In genomic region chr7:103810296-103810695, GRCm38 (mm10) we compare ENCODE assay signal across 28 mouse cellular contexts. TPM values are rescaled to one million over a fixed set of nuclear protein-coding genes. Genes with fewer than 3 reads are reported as not detected.
DNase-seq lines count a peak whose midpoint lies in the region; ATAC-seq and TF ChIP-seq lines count a peak whose summit lies in the region.
"Had no signal": no experiment of that assay in that cellular context is flagged by ENCODE, and none has a peak within 500 bp of the region (broad histone marks: within the 10 kb centered on the region; RNA-seq: fewer than 3 reads in every experiment).

No protein-coding gene starts in this region.

- no peaks in the 10 kb centered on the region for H3K27me3 ChIP-seq in liver, embryonic 11.5 days (replicated peaks; ENCODE audit: control insufficient read depth, insufficient read depth, low read length)
- H3K27me3 ChIP-seq in liver, embryonic 13.5 days, result no peaks in the 10 kb centered on the region
- no peaks in the 10 kb centered on the region for H3K27me3 ChIP-seq in liver, postnatal 0 days (ENCODE audit: insufficient read depth, low read length)
- H3K27me3 ChIP-seq: embryonic facial prominence, embryonic 15.5 days; forebrain, embryonic 13.5 days; hindbrain, embryonic 13.5 days had no signal

- ATAC-seq in liver, embryonic 11.5 days (replicated peaks; ENCODE audit: low FRiP score), result no peak
- peak; percentile 7 for ATAC-seq in erythroblast, adult 5-6 weeks (replicated peaks; ENCODE audit: low FRiP score, poor library complexity, severe bottlenecking)
- ATAC-seq in liver, embryonic 13.5 days (ENCODE audit: low read depth), result no peak
- peak; percentile 27 for ATAC-seq in liver, postnatal 0 days
- ATAC-seq: forebrain, embryonic 13.5 days; forebrain, postnatal 0 days; hindbrain, postnatal 0 days had no signal

- no peaks in the 10 kb centered on the region for H3K9me3 ChIP-seq in liver, embryonic 11.5 days (ENCODE audit: control insufficient read depth, low read length)
- no peaks in the 10 kb centered on the region for H3K9me3 ChIP-seq in liver, embryonic 13.5 days (replicated peaks)
- H3K9me3 ChIP-seq in liver, postnatal 0 days (ENCODE audit: low read length), result no peaks in the 10 kb centered on the region
- H3K9me3 ChIP-seq: embryonic facial prominence, embryonic 15.5 days; forebrain, embryonic 13.5 days; hindbrain, embryonic 13.5 days had no signal

- 73% methylated on average over 1 of the region's 1 CpGs for WGBS in liver, embryonic 11.5 days
- WGBS in liver, embryonic 13.5 days (ENCODE audit: insufficient replicate concordance), result 41% methylated on average over 1 of the region's 1 CpGs
- 61% methylated on average over 1 of the region's 1 CpGs for WGBS in liver, postnatal 0 days (ENCODE audit: insufficient replicate concordance)

- H3K4me3 ChIP-seq in liver, embryonic 11.5 days (ENCODE audit: low read depth, low read length), result no peak overlapping the region
- H3K4me3 ChIP-seq in liver, embryonic 13.5 days (replicated peaks), result peak overlapping the region; percentile 41
- peak overlapping the region; percentile 37; the same call in 1 of the 2 replicates for H3K4me3 ChIP-seq in liver, postnatal 0 days (ENCODE audit: low read depth, low read length)
- H3K4me3 ChIP-seq: embryonic facial prominence, embryonic 15.5 days; forebrain, embryonic 13.5 days; gastrocnemius, adult 2 months; hindbrain, embryonic 13.5 days had no signal

- H3K36me3 ChIP-seq in liver, embryonic 11.5 days (ENCODE audit: control insufficient read depth, insufficient read depth, low read length), result no peaks in the 10 kb centered on the region
- H3K36me3 ChIP-seq in liver, embryonic 13.5 days, result no peaks in the 10 kb centered on the region
- no peaks in the 10 kb centered on the region for H3K36me3 ChIP-seq in liver, postnatal 0 days (replicated peaks; ENCODE audit: insufficient read depth, low read length)
- H3K36me3 ChIP-seq: embryonic facial prominence, embryonic 15.5 days; hindbrain, embryonic 13.5 days had no signal

- no peak for TF ChIP-seq CTCF in liver, postnatal 0 days (IDR thresholded peaks at IDR 0.05; ENCODE audit: low read depth)

- peak; percentile 52 for TF ChIP-seq EP300 in liver, postnatal 0 days (IDR thresholded peaks at IDR 0.05; ENCODE audit: low read depth)

- H3K9ac ChIP-seq in liver, embryonic 11.5 days (ENCODE audit: low read depth, low read length), result peak overlapping the region; percentile 17
- peak overlapping the region; percentile 70 for H3K9ac ChIP-seq in liver, embryonic 13.5 days
- H3K9ac ChIP-seq in liver, postnatal 0 days (replicated peaks), result no peak overlapping the region
- H3K9ac ChIP-seq: embryonic facial prominence, embryonic 15.5 days; forebrain, embryonic 13.5 days; forebrain, postnatal 0 days; hindbrain, embryonic 13.5 days had no signal

- peak overlapping the region; percentile 52 for H3K4me2 ChIP-seq in liver, embryonic 11.5 days
- peak overlapping the region; percentile 60 for H3K4me2 ChIP-seq in liver, embryonic 13.5 days
- peak overlapping the region; percentile 20; the same call in 1 of the 2 replicates for H3K4me2 ChIP-seq in liver, postnatal 0 days (ENCODE audit: low read depth, low read length)
- H3K4me2 ChIP-seq: embryonic facial prominence, embryonic 15.5 days; forebrain, embryonic 13.5 days; hindbrain, embryonic 13.5 days had no signal

- H3K4me1 ChIP-seq in liver, embryonic 11.5 days (replicated peaks; ENCODE audit: control insufficient read depth, insufficient read depth, low read length), result peaks cover 9% of the 10 kb centered on the region
- peaks cover 36% of the 10 kb centered on the region for H3K4me1 ChIP-seq in liver, embryonic 13.5 days (replicated peaks)
- H3K4me1 ChIP-seq in liver, postnatal 0 days (ENCODE audit: insufficient read depth), result peaks cover 3% of the 10 kb centered on the region; the same call in 1 of the 2 replicates
- H3K4me1 ChIP-seq: embryonic facial prominence, embryonic 15.5 days; forebrain, embryonic 13.5 days; hindbrain, embryonic 13.5 days had no signal

- no peak for DNase-seq in liver, embryonic 11.5 days (ENCODE audit: low spot score)
- no peak for DNase-seq in liver
- no peak for DNase-seq in liver, embryonic 13.5 days
- no peak for DNase-seq in liver, postnatal 0 days
- no peak for DNase-seq in cerebellum, postnatal 36 days
- no peak for DNase-seq in kidney, postnatal 36 days
- no peak for DNase-seq in frontal cortex, postnatal 36 days (ENCODE audit: low spot score in 2 of 2)
- DNase-seq: adrenal gland, postnatal 10 days; cerebellum, adult 18-20 months; cerebellum, postnatal 10 days; embryo, embryonic 11 days; forebrain, postnatal 0 days; gastrocnemius, adult 2 months; gastrocnemius, postnatal 25 days; heart, adult 11 months had no signal

- peak overlapping the region; percentile 96 for H3K27ac ChIP-seq in liver, embryonic 11.5 days (ENCODE audit: low read depth, low read length)
- H3K27ac ChIP-seq in liver, embryonic 13.5 days, result peak overlapping the region; percentile 97
- peak overlapping the region; percentile 90 for H3K27ac ChIP-seq in liver, postnatal 0 days (ENCODE audit: low read depth)
- H3K27ac ChIP-seq: embryonic facial prominence, embryonic 15.5 days; forebrain, embryonic 13.5 days; gastrocnemius, adult 2 months; hindbrain, embryonic 13.5 days; hindbrain, postnatal 0 days had no signal

RNA-seq across cellular contexts. Expression of gene Hbb-bt, which starts 3.5 kb away (rescaled TPM):
- polyA plus RNA-seq in liver, embryonic 11.5 days (2014; fragmentation: Nextera tagmentation; extraction: Ambion mirVana), result 7,398 and 7,943 TPM in 2 replicates
- 39,556 and 40,045 TPM in 2 replicates for total RNA-seq in erythroblast, adult 5-6 weeks (2015; ENCODE audit: low replicate concordance)
- total RNA-seq in erythroblast, adult 5-6 weeks (2017; ENCODE audit: low replicate concordance), result 14,681 and 15,230 TPM in 2 replicates
- polyA plus RNA-seq in liver, embryonic 13.5 days (2015; fragmentation: Nextera tagmentation; extraction: Ambion mirVana), result 49,070 and 53,102 TPM in 2 replicates
- 16,738 and 17,184 TPM in 2 replicates for polyA plus RNA-seq in liver, postnatal 0 days (2015; fragmentation: Nextera tagmentation; extraction: Ambion mirVana)
- total RNA-seq: ES-E14 had no signal

RNA-seq across cellular contexts. Expression of gene Hbb-bs, which starts 17.6 kb away (rescaled TPM):
- 9,439 and 11,024 TPM in 2 replicates for polyA plus RNA-seq in liver, embryonic 11.5 days (2014; fragmentation: Nextera tagmentation; extraction: Ambion mirVana)
- 179,259 and 187,171 TPM in 2 replicates for total RNA-seq in erythroblast, adult 5-6 weeks (2015; ENCODE audit: low replicate concordance)
- 69,583 and 76,927 TPM in 2 replicates for total RNA-seq in erythroblast, adult 5-6 weeks (2017; ENCODE audit: low replicate concordance)
- polyA plus RNA-seq in liver, embryonic 13.5 days (2015; fragmentation: Nextera tagmentation; extraction: Ambion mirVana), result 91,050 and 104,119 TPM in 2 replicates
- 51,353 and 55,260 TPM in 2 replicates for polyA plus RNA-seq in liver, postnatal 0 days (2015; fragmentation: Nextera tagmentation; extraction: Ambion mirVana)
- total RNA-seq: ES-E14 had no signal

RNA-seq across cellular contexts. Expression of gene Olfr67, which starts 18.7 kb away (rescaled TPM):
- polyA plus RNA-seq in liver, embryonic 11.5 days (2014; fragmentation: Nextera tagmentation; extraction: Ambion mirVana), result not detected in 2 replicates
- total RNA-seq in erythroblast, adult 5-6 weeks (2015; ENCODE audit: low replicate concordance), result 5.0 and 10.2 TPM in 2 replicates
- 2.8 and 4.2 TPM in 2 replicates for total RNA-seq in erythroblast, adult 5-6 weeks (2017; ENCODE audit: low replicate concordance)
- polyA plus RNA-seq in liver, embryonic 13.5 days (2015; fragmentation: Nextera tagmentation; extraction: Ambion mirVana), result not detected in 2 replicates
- 0.02 TPM in 1 of 2 replicates, not detected in the other for polyA plus RNA-seq in liver, postnatal 0 days (2015; fragmentation: Nextera tagmentation; extraction: Ambion mirVana)
- total RNA-seq: adrenal gland, postnatal 10 days; adrenal gland, postnatal 4 days; common myeloid progenitor, adult 5-6 weeks; ES-E14; forebrain, postnatal 0 days; gastrocnemius, adult 2 months; gastrocnemius, postnatal 25 days; hematopoietic stem cell, adult 5-6 weeks; hindbrain, postnatal 0 days had no signal
- polyA plus RNA-seq: brain, embryonic 14.5 days; embryonic facial prominence, embryonic 11.5 days; embryonic facial prominence, embryonic 15.5 days; forebrain, embryonic 13.5 days; forebrain, postnatal 0 days; heart, embryonic 16.5 days; hindbrain, embryonic 13.5 days; hindbrain, postnatal 0 days; intestine, embryonic 14.5 days had no signal

RNA-seq across cellular contexts. Expression of gene Hbb-bh2, which starts 30.0 kb away (rescaled TPM):
- polyA plus RNA-seq in liver, embryonic 11.5 days (2014; fragmentation: Nextera tagmentation; extraction: Ambion mirVana), result not detected in 2 replicates
- total RNA-seq in erythroblast, adult 5-6 weeks (2015; ENCODE audit: low replicate concordance), result not detected in 2 replicates
- total RNA-seq in erythroblast, adult 5-6 weeks (2017; ENCODE audit: low replicate concordance), result 1.0 and 4.6 TPM in 2 replicates
- 0.32 and 0.36 TPM in 2 replicates for polyA plus RNA-seq in liver, embryonic 13.5 days (2015; fragmentation: Nextera tagmentation; extraction: Ambion mirVana)
- not detected in 2 replicates for polyA plus RNA-seq in liver, postnatal 0 days (2015; fragmentation: Nextera tagmentation; extraction: Ambion mirVana)
- total RNA-seq: adrenal gland, postnatal 10 days; adrenal gland, postnatal 4 days; common myeloid progenitor, adult 5-6 weeks; ES-E14; forebrain, postnatal 0 days; gastrocnemius, adult 2 months; gastrocnemius, postnatal 25 days; hematopoietic stem cell, adult 5-6 weeks; hindbrain, postnatal 0 days had no signal
- polyA plus RNA-seq: brain, embryonic 14.5 days; embryonic facial prominence, embryonic 11.5 days; embryonic facial prominence, embryonic 15.5 days; forebrain, embryonic 13.5 days; forebrain, postnatal 0 days; heart, embryonic 16.5 days; hindbrain, embryonic 13.5 days; hindbrain, postnatal 0 days; intestine, embryonic 14.5 days had no signal

RNA-seq across cellular contexts. Expression of gene Olfr68, which starts 30.8 kb away (rescaled TPM):
- polyA plus RNA-seq in liver, embryonic 11.5 days (2014; fragmentation: Nextera tagmentation; extraction: Ambion mirVana), result not detected in 2 replicates
- total RNA-seq in erythroblast, adult 5-6 weeks (2015; ENCODE audit: low replicate concordance), result 1.0 and 1.3 TPM in 2 replicates
- total RNA-seq in erythroblast, adult 5-6 weeks (2017; ENCODE audit: low replicate concordance), result 1.4 and 1.5 TPM in 2 replicates
- not detected in 2 replicates for polyA plus RNA-seq in liver, embryonic 13.5 days (2015; fragmentation: Nextera tagmentation; extraction: Ambion mirVana)
- not detected in 2 replicates for polyA plus RNA-seq in liver, postnatal 0 days (2015; fragmentation: Nextera tagmentation; extraction: Ambion mirVana)
- total RNA-seq: adrenal gland, postnatal 10 days; adrenal gland, postnatal 4 days; common myeloid progenitor, adult 5-6 weeks; ES-E14; forebrain, postnatal 0 days; gastrocnemius, adult 2 months; gastrocnemius, postnatal 25 days; hematopoietic stem cell, adult 5-6 weeks; hindbrain, postnatal 0 days had no signal
- polyA plus RNA-seq: brain, embryonic 14.5 days; embryonic facial prominence, embryonic 11.5 days; forebrain, embryonic 13.5 days; forebrain, postnatal 0 days; heart, embryonic 16.5 days; hindbrain, embryonic 13.5 days; hindbrain, postnatal 0 days; intestine, embryonic 14.5 days had no signal

Comparison
In these comparisons a context has a peak if more than half of its experiments do, and no peak if none do; other contexts are left out.
1. ATAC-seq: peak in erythroblast, adult 5-6 weeks (single experiment) and liver, postnatal 0 days (single experiment); none in liver, embryonic 11.5 days (single experiment) and liver, embryonic 13.5 days (single experiment).
2. Peak in every context shown above with its lines, with median percentiles within 50 percentile points of each other: H3K27ac ChIP-seq and H3K4me2 ChIP-seq.